Mouse (Mus musculus): Measurements from ENCODE around the gene Sec11a.

GRCm38 (mm10) chr7:80931618-80932207 lies 15.9 kb downstream of the Sec11a start:
- TF ChIP-seq CTCF (IDR thresholded peaks at IDR 0.05; ENCODE audit: insufficient read depth, low read length): no peak
- TF ChIP-seq POLR2A (IDR thresholded peaks at IDR 0.05; ENCODE audit: borderline replicate concordance, extremely low read depth, low read depth, low read length): no peak

Measured in lung, adult 2 months (tissue).